Mouse (Mus musculus): Measurements from ENCODE around the gene Vps13d.

The Vps13d gene

GRCm38 (mm10) chr4:144942433-144942832 lies 252.4 kb downstream of the Vps13d start:
- no peak for DNase-seq (ENCODE audit: low spot score in 2 of 2)

- no peak for DNase-seq (ENCODE audit: low spot score in 2 of 2)
These were observed 253.9 kb downstream of the Vps13d start for GRCm38 (mm10) chr4:144940796-144941462.

- no peak for DNase-seq (ENCODE audit: low spot score in 2 of 2)
These were observed 254.9 kb downstream of the Vps13d start for GRCm38 (mm10) chr4:144939847-144940411.

GRCm38 (mm10) chr4:144936563-144937154 lies 258.1 kb downstream of the Vps13d start:
- no peak for DNase-seq (ENCODE audit: low spot score in 2 of 2)

- no peak for DNase-seq (ENCODE audit: low spot score in 2 of 2)
These were observed 260.3 kb downstream of the Vps13d start for GRCm38 (mm10) chr4:144934501-144934900.

- DNase-seq (ENCODE audit: low spot score in 2 of 2): no peak
These were observed 263.6 kb downstream of the Vps13d start for GRCm38 (mm10) chr4:144931167-144931566.

GRCm38 (mm10) chr4:144930366-144930765 lies 264.4 kb downstream of the Vps13d start:
- peak in 1 of 2 experiments; percentile 24 for DNase-seq (ENCODE audit: low spot score in 2 of 2)

- DNase-seq (ENCODE audit: low spot score in 2 of 2): peak; percentile 36 to 69
These were observed 265.0 kb downstream of the Vps13d start for GRCm38 (mm10) chr4:144929811-144930221.

GRCm38 (mm10) chr4:144928693-144929436 lies 265.9 kb downstream of the Vps13d start:
- DNase-seq (ENCODE audit: low spot score in 2 of 2): no peak

Data from frontal cortex, postnatal 36 days (tissue).